ENCODE assay signal across 9 mouse cellular contexts in the genomic region with DNA sequence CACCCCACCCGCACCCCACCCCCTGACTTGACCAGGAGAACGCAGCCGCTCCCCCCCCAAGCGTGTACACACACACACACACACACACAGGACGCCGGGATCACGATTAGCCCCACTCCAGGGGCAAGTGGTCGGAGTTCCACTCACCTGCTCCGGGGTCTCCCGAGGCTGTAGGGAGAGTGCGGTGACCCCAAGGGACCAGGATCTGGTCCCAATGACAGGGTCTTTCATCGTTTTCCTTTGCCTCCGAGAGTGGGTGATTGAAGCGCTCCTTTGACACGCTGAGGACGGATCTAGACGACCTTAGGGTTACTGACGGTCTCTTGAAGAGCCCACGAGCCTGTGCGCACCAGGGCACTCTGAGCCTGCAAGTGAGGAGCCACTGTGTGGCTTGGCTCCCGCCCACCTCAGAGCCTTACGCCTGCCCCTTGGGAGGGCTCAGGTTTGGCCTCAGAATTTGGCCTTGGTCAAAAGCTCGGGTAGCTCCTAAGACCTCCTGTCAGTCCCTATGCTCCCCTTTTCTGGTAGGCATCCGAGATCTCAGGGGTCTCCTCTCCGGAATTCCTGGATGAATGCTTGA. TPM values are rescaled to one million over a fixed set of nuclear protein-coding genes. Genes with fewer than 3 reads are reported as not detected.
DNase-seq lines count a peak whose midpoint lies in the region; ATAC-seq lines count a peak whose summit lies in the region.
"Had no signal": no experiment of that assay in that cellular context is flagged by ENCODE, and none has a peak within 500 bp of the region (broad histone marks: within the 10 kb centered on the region; RNA-seq: fewer than 3 reads in every experiment).

No protein-coding gene starts in this region.

- peak overlapping the region; percentile 66 for H3K4me2 ChIP-seq in heart, embryonic 13.5 days
- H3K4me2 ChIP-seq in hindbrain, embryonic 15.5 days: peak overlapping the region; percentile 52
- peak overlapping the region; percentile 49 for H3K4me2 ChIP-seq in midbrain, embryonic 16.5 days (ENCODE audit: low read length)

- no peaks in the 10 kb centered on the region for H3K9me3 ChIP-seq in heart, embryonic 13.5 days
- no peaks in the 10 kb centered on the region for H3K9me3 ChIP-seq in hindbrain, embryonic 15.5 days
- H3K9me3 ChIP-seq in midbrain, embryonic 16.5 days (replicated peaks; ENCODE audit: control insufficient read depth, low read length, poor library complexity, severe bottlenecking): no peaks in the 10 kb centered on the region; the same call in 1 of the 2 replicates

- WGBS in heart, embryonic 13.5 days: 1% methylated on average over 25 of the region's 25 CpGs
- WGBS in hindbrain, embryonic 15.5 days: under 1% methylated on average over 25 of the region's 25 CpGs
- 2% methylated on average over 25 of the region's 25 CpGs for WGBS in midbrain, embryonic 16.5 days

- DNase-seq in heart, postnatal 36 days: no peak
- peak; percentile 68 for DNase-seq in ZHBTc4 (ENCODE audit: low read depth, low spot score)
- no peak for DNase-seq in gastrocnemius, adult 8-10 months (ENCODE audit: low spot score in 2 of 2)
- no peak for DNase-seq in lung, postnatal 14 days

- peak overlapping the region; percentile 44 for H3K4me3 ChIP-seq in heart, embryonic 13.5 days
- peak overlapping the region; percentile 33 for H3K4me3 ChIP-seq in hindbrain, embryonic 15.5 days
- H3K4me3 ChIP-seq in midbrain, embryonic 16.5 days (ENCODE audit: low read depth, low read length): peak overlapping the region; percentile 17

- peak overlapping the region; percentile 54 for H3K9ac ChIP-seq in heart, embryonic 13.5 days
- H3K9ac ChIP-seq in hindbrain, embryonic 15.5 days: no peak overlapping the region
- H3K9ac ChIP-seq in midbrain, embryonic 16.5 days (ENCODE audit: low read depth, low read length): no peak overlapping the region

- H3K4me1 ChIP-seq in heart, embryonic 13.5 days: peaks cover 36% of the 10 kb centered on the region
- peaks cover 25% of the 10 kb centered on the region for H3K4me1 ChIP-seq in hindbrain, embryonic 15.5 days (replicated peaks)
- H3K4me1 ChIP-seq in midbrain, embryonic 16.5 days (ENCODE audit: control insufficient read depth, insufficient read depth, low read length): peaks cover 12% of the 10 kb centered on the region; the same call in 1 of the 2 replicates

- intact Hi-C loops in heart, postnatal 36 days (cut with DNase I): no loop called here

- peaks cover 98% of the 10 kb centered on the region for H3K27me3 ChIP-seq in heart, embryonic 13.5 days (replicated peaks)
- peaks cover 91% of the 10 kb centered on the region for H3K27me3 ChIP-seq in hindbrain, embryonic 15.5 days
- peaks cover 81% of the 10 kb centered on the region for H3K27me3 ChIP-seq in midbrain, embryonic 16.5 days (ENCODE audit: control insufficient read depth, insufficient read depth, low read depth, low read length)

- H3K27ac ChIP-seq in heart, embryonic 13.5 days (replicated peaks): no peak overlapping the region
- H3K27ac ChIP-seq in hindbrain, embryonic 15.5 days (replicated peaks): no peak overlapping the region
- no peak overlapping the region for H3K27ac ChIP-seq in midbrain, embryonic 16.5 days (ENCODE audit: low read length)

- H3K36me3 ChIP-seq in heart, embryonic 13.5 days: no peaks in the 10 kb centered on the region
- H3K36me3 ChIP-seq in hindbrain, embryonic 15.5 days: no peaks in the 10 kb centered on the region
- no peaks in the 10 kb centered on the region for H3K36me3 ChIP-seq in midbrain, embryonic 16.5 days (ENCODE audit: control insufficient read depth, insufficient read depth, low read length)

- ATAC-seq in heart, embryonic 13.5 days (ENCODE audit: extremely low read depth, insufficient number of reproducible peaks, low FRiP score, low TSS enrichment): no peak
- no peak for ATAC-seq in hindbrain, embryonic 15.5 days (ENCODE audit: low FRiP score, low read depth)
- ATAC-seq in midbrain, embryonic 16.5 days: no peak
- no peak for ATAC-seq in megakaryocyte progenitor cell, adult 5-6 weeks (replicated peaks; ENCODE audit: poor library complexity)
- ATAC-seq: CD4-positive, CD25-positive, alpha-beta regulatory T cell, adult 4 months had no signal

RNA-seq across cellular contexts. Expression of a gene that starts 0.3 kb away (rescaled TPM):
- 0.07 TPM in 1 of 2 replicates, not detected in the other for polyA plus RNA-seq in heart, embryonic 13.5 days (2015; fragmentation: Nextera tagmentation; extraction: Ambion mirVana)
- total RNA-seq in heart, postnatal 36 days (2021): under 1 TPM; 0.27 to 0.33 TPM
- polyA plus RNA-seq in hindbrain, embryonic 15.5 days (2015; fragmentation: Nextera tagmentation; extraction: Ambion mirVana): not detected in 2 replicates
- polyA plus RNA-seq in midbrain, embryonic 16.5 days (2015; fragmentation: Nextera tagmentation; extraction: Ambion mirVana): not detected in 2 replicates
- total RNA-seq in gastrocnemius, adult 8-10 months (2022): 1 to 10 TPM in 1 of 4 experiments, under 1 TPM in 3; 0.48 to 1.1 (median 0.85) TPM
- total RNA-seq in megakaryocyte progenitor cell, adult 5-6 weeks (2015): 0.22 TPM in 1 of 2 replicates, not detected in the other
- 0.54 TPM in 1 of 2 replicates, not detected in the other for total RNA-seq in megakaryocyte progenitor cell, adult 5-6 weeks (2017)
- polyA plus RNA-seq: CD4-positive, CD25-positive, alpha-beta regulatory T cell, adult 4 months had no signal

RNA-seq across cellular contexts. Expression of a gene that starts 11.4 kb away (rescaled TPM):
- polyA plus RNA-seq in heart, embryonic 13.5 days (2015; fragmentation: Nextera tagmentation; extraction: Ambion mirVana): not detected in 2 replicates
- total RNA-seq in heart, postnatal 36 days (2021): not detected
- polyA plus RNA-seq in hindbrain, embryonic 15.5 days (2015; fragmentation: Nextera tagmentation; extraction: Ambion mirVana): 1.9 and 2.5 TPM in 2 replicates
- 1.2 and 1.3 TPM in 2 replicates for polyA plus RNA-seq in midbrain, embryonic 16.5 days (2015; fragmentation: Nextera tagmentation; extraction: Ambion mirVana)
- total RNA-seq in gastrocnemius, adult 8-10 months (2022): not detected
- total RNA-seq in megakaryocyte progenitor cell, adult 5-6 weeks (2015): not detected in 2 replicates
- not detected in 2 replicates for total RNA-seq in megakaryocyte progenitor cell, adult 5-6 weeks (2017)
- polyA plus RNA-seq: CD4-positive, CD25-positive, alpha-beta regulatory T cell, adult 4 months had no signal

RNA-seq across cellular contexts. Expression of a gene that starts 15.3 kb away (rescaled TPM):
- 31.2 and 32.5 TPM in 2 replicates for polyA plus RNA-seq in heart, embryonic 13.5 days (2015; fragmentation: Nextera tagmentation; extraction: Ambion mirVana)
- 10 to 100 TPM; 20.8 to 20.9 TPM for total RNA-seq in heart, postnatal 36 days (2021)
- 100.0 and 107 TPM in 2 replicates for polyA plus RNA-seq in hindbrain, embryonic 15.5 days (2015; fragmentation: Nextera tagmentation; extraction: Ambion mirVana)
- polyA plus RNA-seq in midbrain, embryonic 16.5 days (2015; fragmentation: Nextera tagmentation; extraction: Ambion mirVana): 96.4 and 102 TPM in 2 replicates
- 1 to 10 TPM; 6.9 to 8.9 (median 8.1) TPM for total RNA-seq in gastrocnemius, adult 8-10 months (2022)
- total RNA-seq in megakaryocyte progenitor cell, adult 5-6 weeks (2015): 32.3 and 35.2 TPM in 2 replicates
- 32.2 and 36.9 TPM in 2 replicates for total RNA-seq in megakaryocyte progenitor cell, adult 5-6 weeks (2017)

RNA-seq across cellular contexts. Expression of a gene that starts 31.0 kb away (rescaled TPM):
- polyA plus RNA-seq in heart, embryonic 13.5 days (2015; fragmentation: Nextera tagmentation; extraction: Ambion mirVana): 0.09 and 0.16 TPM in 2 replicates
- total RNA-seq in heart, postnatal 36 days (2021): under 1 TPM; 0.22 to 0.35 TPM
- polyA plus RNA-seq in hindbrain, embryonic 15.5 days (2015; fragmentation: Nextera tagmentation; extraction: Ambion mirVana): 0.34 and 0.48 TPM in 2 replicates
- 0.35 and 0.42 TPM in 2 replicates for polyA plus RNA-seq in midbrain, embryonic 16.5 days (2015; fragmentation: Nextera tagmentation; extraction: Ambion mirVana)
- under 1 TPM; 0.12 to 0.67 (median 0.43) TPM for total RNA-seq in gastrocnemius, adult 8-10 months (2022)
- not detected in 2 replicates for total RNA-seq in megakaryocyte progenitor cell, adult 5-6 weeks (2015)
- total RNA-seq in megakaryocyte progenitor cell, adult 5-6 weeks (2017): under 0.01 and 0.10 TPM in 2 replicates
- polyA plus RNA-seq: CD4-positive, CD25-positive, alpha-beta regulatory T cell, adult 4 months had no signal

RNA-seq across cellular contexts. Expression of a gene that starts 50.3 kb away (rescaled TPM):
- polyA plus RNA-seq in heart, embryonic 13.5 days (2015; fragmentation: Nextera tagmentation; extraction: Ambion mirVana): 19.8 and 24.5 TPM in 2 replicates
- total RNA-seq in heart, postnatal 36 days (2021): 1 to 10 TPM; 6.2 to 6.7 TPM
- 5.7 TPM in 2 replicates for polyA plus RNA-seq in hindbrain, embryonic 15.5 days (2015; fragmentation: Nextera tagmentation; extraction: Ambion mirVana)
- polyA plus RNA-seq in midbrain, embryonic 16.5 days (2015; fragmentation: Nextera tagmentation; extraction: Ambion mirVana): 2.3 and 4.0 TPM in 2 replicates
- under 1 TPM in 3 of 4 experiments, not detected in 1; 0.43 to 0.92 (median 0.72) TPM for total RNA-seq in gastrocnemius, adult 8-10 months (2022)
- 45.2 and 50.0 TPM in 2 replicates for total RNA-seq in megakaryocyte progenitor cell, adult 5-6 weeks (2015)
- total RNA-seq in megakaryocyte progenitor cell, adult 5-6 weeks (2017): 35.5 and 62.3 TPM in 2 replicates
